Mouse (Mus musculus) left cerebral cortex, adult 2 months (tissue): ENCODE measurements around the gene Plod3. TPM values are rescaled to one million over a fixed set of nuclear protein-coding genes. Genes with fewer than 3 reads are reported as not detected.
A peak's percentile ranks its signal among the peaks of the same experiment; 100 is the strongest.

Experiments used
- DNase-seq, 2 experiments: peaks; one replicate each; pipeline ENCODE4 v3.0.0; 2021 to 2022; ENCODE audit warnings: low spot score in 2 of 2, mixed read lengths in 1 of 2; ENCODE audit errors: extremely low spot score in 1 of 2
- H3K27ac ChIP-seq: fragments of 200-600 bp; 2 replicates; pipeline ENCODE4 v1.8.1; 2022
- H3K4me3 ChIP-seq: fragments of 200-600 bp; 2 replicates; pipeline ENCODE4 v1.8.1; 2022
- CTCF ChIP-seq: fragments of 200-600 bp; IDR thresholded peaks from 2 replicates; pipeline ENCODE4 v1.8.1; 2022; ENCODE audit warnings: antibody characterized with exemption, mild to moderate bottlenecking, moderate library complexity
- intact Hi-C: fragments of 180-260 bp; cut with DNase I; formaldehyde crosslinking; loops from one replicate; pipeline ENCODE4 v1.15.1; 2025
- total RNA-seq, 2 experiments: library from RNA; stranded (reverse); gene quantifications; 2 replicates each; pipeline ENCODE4 v1.2.3; 2021

The Plod3 gene
- total RNA-seq, 2 experiments from 2014 or later = 38.7 to 39.1 TPM

- intact Hi-C loops = no loop called here
- Histone ChIP-seq H3K4me3 (no peak overlapping the region), H3K27ac (no peak overlapping the region)
- no peak for TF ChIP-seq CTCF
- no peak for DNase-seq
Measured at GRCm38 (mm10) chr5:136965686-136966085, 21.1 kb upstream of the Plod3 start.

DNA sequence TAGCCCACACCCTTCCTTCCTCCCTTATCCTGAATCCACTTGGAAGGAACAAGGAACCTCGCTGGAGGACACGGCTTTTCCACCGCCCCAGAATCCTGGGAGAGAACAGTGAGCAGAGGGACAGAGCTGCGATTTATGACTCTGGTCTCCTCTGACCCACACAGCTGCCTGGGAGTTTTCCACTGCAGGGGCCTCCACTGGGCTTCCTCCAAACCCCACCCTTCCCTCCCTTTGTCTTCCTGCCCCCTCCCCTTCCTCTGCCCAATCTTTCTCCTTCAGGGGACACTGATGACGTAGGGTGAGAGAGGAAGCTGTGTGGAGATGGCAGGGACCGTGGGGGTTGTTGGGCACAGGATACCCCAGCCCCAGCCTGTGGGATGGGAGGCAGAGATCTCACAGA, 20.5 kb upstream of the Plod3 start, which contains the start of gene Cldn15:
TSS of gene Cldn15 (plus strand) at position 286 of the 400 bp plus-strand sequence.
- TF ChIP-seq CTCF = no peak
- no peak within 1 kb of the TSS for H3K4me3 ChIP-seq
- intact Hi-C loops = no loop called here
- DNase-seq = no peak
- H3K27ac ChIP-seq = peak within 1 kb of the TSS; percentile 44; the same call in 1 of the 2 replicates

GRCm38 (mm10) chr5:136966861-136967455, 19.9 kb upstream of the Plod3 start:
- peak overlapping the region; percentile 24; the same call in 1 of the 2 replicates for H3K27ac ChIP-seq
- no peak overlapping the region for H3K4me3 ChIP-seq
- intact Hi-C loops = no loop called here
- TF ChIP-seq CTCF = no peak
- DNase-seq = no peak

DNA sequence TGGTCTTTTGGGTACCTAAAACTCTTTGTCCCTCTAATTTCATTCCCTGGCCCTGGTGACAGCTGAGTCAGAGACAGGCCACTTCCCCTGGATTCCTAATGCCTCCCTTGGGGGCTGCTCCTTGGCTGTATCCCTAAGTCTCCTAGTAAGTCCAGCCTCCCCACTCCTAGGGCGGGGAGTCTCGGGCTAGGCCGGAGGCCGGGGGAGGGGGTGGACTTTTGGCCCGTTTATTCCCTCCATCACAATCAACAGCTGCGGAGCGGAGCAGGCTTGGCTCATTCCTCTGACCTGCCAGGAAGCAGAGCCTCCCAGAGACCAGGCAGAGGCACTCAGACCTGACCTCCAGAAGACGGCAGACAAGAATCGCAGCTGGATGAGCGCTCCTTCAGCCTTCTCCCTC, 19.2 kb upstream of the Plod3 start:
- intact Hi-C loops = no loop called here
- Histone ChIP-seq H3K27ac (no peak overlapping the region), H3K4me3 (no peak overlapping the region)
- TF ChIP-seq CTCF = no peak
- DNase-seq = no peak

- Histone ChIP-seq H3K27ac (no peak overlapping the region), H3K4me3 (no peak overlapping the region)
- peak in 1 of 2 experiments; percentile 58 for DNase-seq
- TF ChIP-seq CTCF = peak; percentile 66
- intact Hi-C loops = no loop called here
Measured at GRCm38 (mm10) chr5:136970703-136971102, 16.1 kb upstream of the Plod3 start.

GRCm38 (mm10) chr5:136973670-136974069, 13.1 kb upstream of the Plod3 start:
- no peak for DNase-seq
- Histone ChIP-seq H3K4me3 (no peak overlapping the region), H3K27ac (no peak overlapping the region)
- TF ChIP-seq CTCF = no peak
- intact Hi-C loops = no loop called here

- H3K4me3 ChIP-seq = no peak overlapping the region
- no peak for TF ChIP-seq CTCF
- intact Hi-C loops = no loop called here
- no peak for DNase-seq
- no peak overlapping the region for H3K27ac ChIP-seq
Measured at GRCm38 (mm10) chr5:136977769-136978168, 9.1 kb upstream of the Plod3 start.

- no peak overlapping the region for H3K4me3 ChIP-seq
- intact Hi-C loops = loop anchor here (10.0 kb wide), 1 partner anchor 625 kb away; the partner anchor contains the start of gene Mospd3
- no peak for DNase-seq
- H3K27ac ChIP-seq = no peak overlapping the region
- no peak for TF ChIP-seq CTCF
Measured at GRCm38 (mm10) chr5:136979762-136980161, 7.1 kb upstream of the Plod3 start.

DNA sequence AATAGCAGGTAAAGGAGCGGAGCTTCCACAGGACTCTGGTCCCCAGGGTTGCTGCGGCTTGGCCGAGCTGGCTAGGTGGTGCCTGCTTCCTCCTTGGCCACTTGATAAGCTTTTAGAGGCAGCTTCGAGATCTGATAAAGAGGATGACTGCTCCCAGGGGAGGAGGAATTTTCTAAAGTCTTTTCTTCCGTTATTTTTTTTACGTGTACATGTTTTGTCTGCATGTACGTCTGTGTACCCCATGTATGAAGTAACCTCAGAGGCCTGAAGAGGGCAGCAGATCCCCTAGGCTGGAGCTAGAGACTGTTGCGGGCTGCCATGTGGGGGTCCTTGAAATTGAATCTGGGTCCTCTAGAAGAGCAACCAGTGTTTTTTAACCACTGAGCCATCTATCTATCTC, 5.8 kb upstream of the Plod3 start:
- H3K27ac ChIP-seq = no peak overlapping the region
- no peak for DNase-seq
- intact Hi-C loops = loop anchor here (10.0 kb wide), 1 partner anchor 624 kb away; the partner anchor contains the start of gene Mospd3
- no peak overlapping the region for H3K4me3 ChIP-seq
- TF ChIP-seq CTCF = peak; percentile 44

GRCm38 (mm10) chr5:136982338-136982930, 4.4 kb upstream of the Plod3 start:
- no peak for DNase-seq
- intact Hi-C loops = loop anchor here (10.0 kb wide), 1 partner anchor 622 kb away; the partner anchor contains the start of gene Mospd3
- peak; percentile 54 for TF ChIP-seq CTCF
- H3K4me3 ChIP-seq = no peak overlapping the region
- H3K27ac ChIP-seq = no peak overlapping the region

DNA sequence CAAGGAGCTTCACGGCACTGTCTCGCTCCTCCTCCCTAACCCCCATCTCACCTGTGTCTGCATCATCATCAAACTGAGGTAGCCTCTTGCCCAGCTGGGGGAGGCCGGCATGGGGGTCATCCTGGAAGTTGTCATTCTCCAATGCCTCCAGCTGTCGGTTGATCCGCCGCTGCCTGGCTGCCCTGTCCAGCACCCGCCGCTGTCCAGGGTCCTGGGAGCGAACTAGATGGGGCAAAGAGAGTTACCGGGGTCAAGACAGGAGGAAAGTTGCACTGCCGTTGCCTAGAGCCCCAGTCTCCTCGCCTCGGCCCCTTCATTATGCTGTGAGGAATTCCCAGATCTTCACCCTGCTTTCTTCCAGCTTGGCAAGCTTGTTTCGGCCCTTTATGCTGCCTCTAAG, 2.0 kb upstream of the Plod3 start:
- intact Hi-C loops = loop anchor here (10.0 kb wide), 1 partner anchor 620 kb away; the partner anchor contains the start of gene Mospd3
- H3K4me3 ChIP-seq = no peak overlapping the region

GRCm38 (mm10) chr5:136987138-136987933, 517 bp downstream of the Plod3 start:
- Histone ChIP-seq H3K4me3 (peak overlapping the region; percentile 76), H3K27ac (peak overlapping the region; percentile 98)
- peak; percentile 73 to 78 for DNase-seq
- TF ChIP-seq CTCF = no peak
- intact Hi-C loops = loop anchor here (10.0 kb wide), 1 partner anchor 617 kb away; the partner anchor contains the start of gene Mospd3

More for the DNA sequence above, 2.0 kb upstream of the Plod3 start:
- H3K27ac ChIP-seq = no peak overlapping the region
- no peak for TF ChIP-seq CTCF
- DNase-seq = no peak
